Mouse (Mus musculus): ENCODE results near the gene Spcs3. TPM values are rescaled to one million over a fixed set of nuclear protein-coding genes. Genes with fewer than 3 reads are reported as not detected.

Gene Spcs3
- polyA plus RNA-seq, 1 experiment from 2014 or later, result 97.7 TPM

GRCm38 (mm10) chr8:54505060-54505459, 24.7 kb downstream of the Spcs3 start:
- H3K9ac ChIP-seq, result no peak overlapping the region
- H3K36me3 ChIP-seq, result no peaks in the 10 kb centered on the region
- H3K4me3 ChIP-seq, result no peak overlapping the region
- peak; percentile 59; the same call in 1 of the 2 replicates for ATAC-seq
- no peaks in the 10 kb centered on the region for H3K9me3 ChIP-seq (replicated peaks)
- H3K4me1 ChIP-seq, result peaks cover 33% of the 10 kb centered on the region
- no peaks in the 10 kb centered on the region for H3K27me3 ChIP-seq (replicated peaks)
- no peak overlapping the region for H3K27ac ChIP-seq
- 42% methylated on average over 2 of the region's 2 CpGs for WGBS (ENCODE audit: insufficient replicate concordance)
- H3K4me2 ChIP-seq, result no peak overlapping the region

GRCm38 (mm10) chr8:54503104-54503503, 26.7 kb downstream of the Spcs3 start:
- Histone ChIP-seq H3K27me3 (replicated peaks) (no peaks in the 10 kb centered on the region), H3K9ac (no peak overlapping the region), H3K27ac (no peak overlapping the region), H3K36me3 (no peaks in the 10 kb centered on the region), H3K4me3 (no peak overlapping the region), H3K4me1 (peaks cover 13% of the 10 kb centered on the region), H3K9me3 (replicated peaks) (no peaks in the 10 kb centered on the region), H3K4me2 (no peak overlapping the region)
- no peak for ATAC-seq
- WGBS (ENCODE audit: insufficient replicate concordance), result 68% methylated on average over 7 of the region's 7 CpGs

GRCm38 (mm10) chr8:54493915-54494314, 35.9 kb downstream of the Spcs3 start:
- no peak overlapping the region for H3K9ac ChIP-seq
- H3K36me3 ChIP-seq, result no peaks in the 10 kb centered on the region
- ATAC-seq, result no peak
- 46% methylated on average over 3 of the region's 3 CpGs for WGBS (ENCODE audit: insufficient replicate concordance)
- no peaks in the 10 kb centered on the region; the same call in 1 of the 2 replicates for H3K27me3 ChIP-seq (replicated peaks)
- no peak overlapping the region for H3K27ac ChIP-seq
- no peak overlapping the region for H3K4me2 ChIP-seq
- no peaks in the 10 kb centered on the region for H3K4me1 ChIP-seq
- H3K4me3 ChIP-seq, result no peak overlapping the region
- H3K9me3 ChIP-seq (replicated peaks), result no peaks in the 10 kb centered on the region

- WGBS (ENCODE audit: insufficient replicate concordance), result 8% methylated on average over 6 of the region's 6 CpGs
- Histone ChIP-seq H3K27me3 (replicated peaks) (no peaks in the 10 kb centered on the region; the same call in 1 of the 2 replicates), H3K4me1 (no peaks in the 10 kb centered on the region), H3K4me2 (no peak overlapping the region), H3K4me3 (no peak overlapping the region), H3K27ac (no peak overlapping the region), H3K36me3 (no peaks in the 10 kb centered on the region), H3K9me3 (replicated peaks) (no peaks in the 10 kb centered on the region), H3K9ac (no peak overlapping the region)
- ATAC-seq, result no peak
Measured at GRCm38 (mm10) chr8:54493110-54493509, 36.7 kb downstream of the Spcs3 start.

- no peaks in the 10 kb centered on the region for H3K36me3 ChIP-seq
- ATAC-seq, result no peak
- no peaks in the 10 kb centered on the region for H3K4me1 ChIP-seq
- H3K4me3 ChIP-seq, result no peak overlapping the region
- H3K27me3 ChIP-seq (replicated peaks), result no peaks in the 10 kb centered on the region; the same call in 1 of the 2 replicates
- no peak overlapping the region for H3K27ac ChIP-seq
- no peak overlapping the region for H3K4me2 ChIP-seq
- no peaks in the 10 kb centered on the region for H3K9me3 ChIP-seq (replicated peaks)
- H3K9ac ChIP-seq, result no peak overlapping the region
- 57% methylated on average over 4 of the region's 4 CpGs for WGBS (ENCODE audit: insufficient replicate concordance)
Measured at GRCm38 (mm10) chr8:54491934-54492333, 37.9 kb downstream of the Spcs3 start.

GRCm38 (mm10) chr8:54491057-54491690, 38.6 kb downstream of the Spcs3 start:
- 17% methylated on average over 6 of the region's 6 CpGs for WGBS (ENCODE audit: insufficient replicate concordance)
- Histone ChIP-seq H3K9ac (no peak overlapping the region), H3K27ac (no peak overlapping the region), H3K4me1 (0 out of 2 replicates have a peak, but pooled peaks cover 3% of the 10 kb centered on the region), H3K27me3 (replicated peaks) (no peaks in the 10 kb centered on the region; the same call in 1 of the 2 replicates), H3K4me3 (no peak overlapping the region), H3K36me3 (no peaks in the 10 kb centered on the region), H3K4me2 (no peak overlapping the region), H3K9me3 (replicated peaks) (no peaks in the 10 kb centered on the region)
- ATAC-seq, result no peak

- H3K36me3 ChIP-seq, result no peaks in the 10 kb centered on the region
- no peak for ATAC-seq
- no peak overlapping the region for H3K9ac ChIP-seq
- no peak overlapping the region for H3K4me3 ChIP-seq
- 0 out of 2 replicates have a peak, but pooled peaks cover 3% of the 10 kb centered on the region for H3K4me1 ChIP-seq
- H3K27ac ChIP-seq, result no peak overlapping the region
- no peaks in the 10 kb centered on the region for H3K9me3 ChIP-seq (replicated peaks)
- 64% methylated on average over 4 of the region's 4 CpGs for WGBS (ENCODE audit: insufficient replicate concordance)
- H3K27me3 ChIP-seq (replicated peaks), result no peaks in the 10 kb centered on the region; the same call in 1 of the 2 replicates
- H3K4me2 ChIP-seq, result no peak overlapping the region
Measured at GRCm38 (mm10) chr8:54488437-54488836, 41.4 kb downstream of the Spcs3 start.

- H3K36me3 ChIP-seq, result no peaks in the 10 kb centered on the region
- peak overlapping the region; percentile 31 for H3K4me2 ChIP-seq
- ATAC-seq, result no peak
- H3K27ac ChIP-seq, result no peak overlapping the region
- no peaks in the 10 kb centered on the region for H3K27me3 ChIP-seq (replicated peaks)
- H3K9me3 ChIP-seq (replicated peaks), result no peaks in the 10 kb centered on the region
- H3K9ac ChIP-seq, result no peak overlapping the region
- H3K4me3 ChIP-seq, result no peak overlapping the region
- H3K4me1 ChIP-seq, result 0 out of 2 replicates have a peak, but pooled peaks cover 3% of the 10 kb centered on the region
- 18% methylated on average over 19 of the region's 19 CpGs for WGBS (ENCODE audit: insufficient replicate concordance)
Measured at GRCm38 (mm10) chr8:54486555-54487273, 43.1 kb downstream of the Spcs3 start.

Other genes with a start within 250 kb of the Spcs3 start
- 3.0 and 4.1 TPM in 2 replicates for gene Asb5, start 418 bp downstream of the Spcs3 start, polyA plus RNA-seq (2016; fragmentation: Nextera tagmentation; extraction: Ambion mirVana)
- not detected in 2 replicates for gene Spata4, start 70.8 kb upstream of the Spcs3 start, polyA plus RNA-seq (2016; fragmentation: Nextera tagmentation; extraction: Ambion mirVana)

Data from liver, embryonic 12.5 days (tissue).